Mouse (Mus musculus) cerebellum, adult 8-10 months (tissue): ENCODE measurements around the gene Arl6ip4.

Experiments
- DNase-seq: peaks from one replicate; pipeline ENCODE4 v3.0.0; 2022

Arl6ip4 gene

DNA sequence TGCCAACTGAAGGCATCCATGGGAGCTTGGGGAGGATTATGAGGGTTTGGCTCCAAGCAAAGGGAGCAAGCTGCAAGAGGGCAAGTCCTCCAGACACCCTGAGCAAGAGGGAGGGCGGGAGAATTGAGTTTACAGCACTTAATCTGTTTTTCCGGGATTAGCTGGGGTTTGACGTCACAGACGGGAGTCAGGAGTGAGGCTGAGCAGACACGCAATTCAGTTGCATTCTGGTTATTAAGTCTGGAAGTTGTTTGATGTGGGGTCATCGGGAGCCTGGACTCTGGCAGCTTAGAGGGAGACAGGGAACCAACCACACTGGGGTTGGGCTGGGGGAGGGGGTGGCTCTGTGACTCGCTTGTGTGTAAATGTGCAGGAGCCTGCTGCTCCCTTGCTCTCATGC, 43.6 kb downstream of the Arl6ip4 start:
- DNase-seq, result no peak

DNA sequence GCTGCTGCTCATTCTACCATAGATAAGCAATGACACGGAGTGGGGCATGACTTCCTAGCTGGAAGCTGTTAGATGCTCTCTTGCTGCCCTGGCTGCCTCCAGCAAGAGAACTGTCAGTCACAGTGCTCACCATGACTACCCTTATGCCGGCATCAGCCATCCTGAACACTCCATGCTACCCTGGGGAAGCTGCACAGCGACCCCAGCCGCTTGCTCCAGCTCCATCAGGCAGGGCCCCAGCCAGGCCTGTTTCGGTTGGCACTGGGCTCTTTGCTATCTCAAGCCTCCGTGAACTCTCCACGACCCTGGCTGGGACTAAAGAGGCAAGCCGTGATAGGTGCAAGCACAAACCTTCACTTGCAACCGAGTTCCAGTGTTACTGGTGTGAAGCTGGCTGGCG, 45.9 kb downstream of the Arl6ip4 start:
- DNase-seq, result no peak

DNA sequence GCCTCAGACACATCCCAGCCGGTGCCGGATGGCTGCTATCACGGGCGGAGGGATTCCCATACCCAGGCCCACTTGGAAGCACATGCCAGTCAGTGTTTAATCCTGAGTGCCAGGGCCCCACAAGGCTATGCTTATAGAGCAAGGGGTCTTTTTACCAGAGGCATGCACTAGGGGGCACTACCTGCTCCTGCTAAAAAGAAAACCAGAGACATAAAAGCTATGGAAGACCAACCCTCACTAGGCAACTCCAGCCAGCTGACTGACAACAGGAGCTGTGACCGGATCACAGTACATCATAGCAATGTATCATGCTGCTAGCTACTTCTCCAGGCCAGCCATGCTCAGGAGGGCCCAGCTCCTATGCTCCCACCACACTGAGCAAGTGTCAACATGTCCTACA, 46.7 kb downstream of the Arl6ip4 start:
- peak; percentile 74 for DNase-seq

DNA sequence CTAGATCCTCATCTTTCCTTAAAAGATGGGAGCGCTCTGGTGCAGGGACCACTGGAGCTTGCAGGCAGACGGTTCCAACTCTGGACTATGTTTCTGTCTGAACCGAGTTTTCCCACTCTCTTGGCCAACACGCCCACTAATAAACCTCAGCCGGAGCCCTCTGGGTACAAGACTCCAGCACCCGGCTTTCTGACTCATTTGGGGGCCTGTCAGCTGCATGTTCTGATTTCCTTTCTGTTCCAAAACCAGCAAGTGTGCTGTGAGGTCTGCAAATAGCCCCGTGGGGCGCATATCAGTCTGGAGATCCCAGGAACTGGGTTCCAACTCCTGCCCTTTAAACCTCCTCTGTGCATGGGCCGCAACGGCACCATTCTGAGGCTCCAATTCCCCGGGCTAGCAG, 47.6 kb downstream of the Arl6ip4 start:
- DNase-seq, result no peak

DNA sequence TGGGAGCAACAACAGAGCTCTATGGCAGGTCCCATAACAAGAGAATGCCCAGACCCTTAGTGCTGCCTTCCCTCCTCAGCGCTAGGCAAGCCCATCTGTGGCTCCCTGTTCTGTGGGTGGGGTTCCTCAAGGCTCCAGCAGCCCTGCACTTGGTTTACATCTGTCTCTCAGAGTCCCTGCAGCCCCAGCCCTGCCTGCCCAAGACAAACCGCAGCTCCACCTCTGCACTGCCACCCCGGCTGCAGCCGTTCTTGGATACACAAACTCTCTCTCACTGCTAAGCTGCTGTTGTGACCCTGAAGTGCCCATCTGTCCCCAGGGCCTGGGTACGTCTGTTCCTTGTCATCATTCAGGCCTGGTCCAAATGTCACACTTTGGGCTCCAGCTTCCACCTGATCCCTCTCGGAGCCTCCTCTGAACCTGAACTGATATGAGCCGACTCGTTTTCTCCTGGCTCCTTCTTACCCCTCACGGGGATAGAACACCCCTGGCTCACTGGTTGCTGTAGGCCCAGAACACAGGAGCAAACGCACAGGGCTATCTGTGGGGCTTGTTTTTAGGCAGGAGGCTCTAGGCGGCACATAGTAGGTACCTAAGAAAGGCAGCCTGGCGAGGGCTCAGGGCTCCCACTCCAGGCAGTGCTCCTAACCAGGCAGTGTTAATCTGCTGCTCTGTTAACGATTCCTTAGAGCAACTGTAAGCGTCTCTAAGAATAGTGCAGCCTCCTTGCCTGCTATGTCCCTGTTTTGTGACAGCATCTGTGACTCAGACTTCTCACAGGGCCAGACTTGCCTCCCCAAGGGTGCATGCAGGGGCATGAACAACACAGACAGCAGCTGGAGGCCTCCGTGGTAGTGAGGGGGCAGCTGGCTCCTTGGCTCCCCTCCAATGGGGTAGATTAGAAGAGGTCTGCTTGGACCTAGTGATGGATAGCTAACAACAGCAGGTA, 50.0 kb downstream of the Arl6ip4 start:
- no peak for DNase-seq

DNA sequence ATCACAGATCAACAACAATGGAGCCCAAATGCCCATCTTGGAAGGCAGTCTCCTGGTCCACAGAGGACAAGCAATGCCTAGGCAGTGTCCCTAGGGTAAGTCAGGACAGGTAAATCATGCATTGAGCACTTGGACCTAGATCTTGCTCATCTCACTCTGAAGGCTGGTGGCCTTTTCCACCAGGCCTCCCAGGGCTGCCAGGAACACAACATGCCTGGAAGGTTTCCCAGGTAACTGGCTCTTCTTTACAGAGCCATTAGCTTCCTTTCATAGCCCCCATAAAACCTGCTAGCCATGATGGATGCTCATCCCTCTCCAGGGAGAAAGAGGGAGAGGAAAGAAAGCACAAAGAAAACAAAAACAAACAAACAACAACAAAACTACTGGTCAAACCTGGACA, 50.9 kb downstream of the Arl6ip4 start:
- DNase-seq, result peak; percentile 69

DNA sequence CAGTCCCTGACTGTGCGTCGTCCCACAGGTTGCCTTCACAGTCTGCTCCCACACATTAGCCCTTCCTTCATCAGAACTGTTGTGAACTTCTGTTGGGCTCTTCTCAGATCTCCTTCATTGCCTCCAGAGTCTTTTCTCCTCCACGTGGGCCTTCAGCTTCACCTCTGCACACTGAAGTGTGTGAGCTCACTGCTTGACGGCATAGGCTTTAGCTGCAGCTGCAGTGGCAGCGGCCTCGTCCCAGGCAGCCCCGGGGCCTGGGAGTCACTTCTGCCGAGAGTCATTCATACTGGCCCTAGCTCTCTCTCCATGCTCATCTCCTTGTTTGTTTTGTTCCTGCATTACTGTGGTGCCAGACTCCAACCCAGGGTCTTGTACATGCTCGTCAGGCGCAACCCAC, 51.7 kb downstream of the Arl6ip4 start:
- DNase-seq, result no peak
